Mouse (Mus musculus) cerebellum, postnatal 14 days (tissue): Measurements from ENCODE around the gene Vps11.
"Not testable (repeated sequence)": the region's sequence is repeated elsewhere in the genome, so short reads cannot be mapped to it uniquely, and the experiment has no call there.

Experiments
- DNase-seq, 2 experiments: peaks; one replicate each; pipeline ENCODE4 v3.0.0; 2021; ENCODE audit warnings: mixed read lengths in 2 of 2

Vps11 gene

GRCm38 (mm10) chr9:44313476-44314256, 47.8 kb downstream of the Vps11 start:
- peak; percentile 82 to 88 for DNase-seq

GRCm38 (mm10) chr9:44311136-44312134, 50.0 kb downstream of the Vps11 start:
- DNase-seq = no peak

GRCm38 (mm10) chr9:44310750-44311135, 50.7 kb downstream of the Vps11 start:
- no peak for DNase-seq

- DNase-seq = no peak
Observed at GRCm38 (mm10) chr9:44309756-44310155, 51.7 kb downstream of the Vps11 start.

- no peak for DNase-seq
Observed at GRCm38 (mm10) chr9:44307248-44307647, 54.2 kb downstream of the Vps11 start.

- no peak for DNase-seq
Observed at GRCm38 (mm10) chr9:44306532-44306931, 54.9 kb downstream of the Vps11 start.

GRCm38 (mm10) chr9:44305466-44306079, 55.9 kb downstream of the Vps11 start, which contains the start of gene Hinfp:
Gene Hinfp, minus strand, starts transcription at chr9:44305671.
- DNase-seq = peak; percentile 97 to 98

- not testable (repeated sequence) for DNase-seq
Observed at GRCm38 (mm10) chr9:44300001-44300400, 61.5 kb downstream of the Vps11 start.
